Mouse (Mus musculus) liver, embryonic 14.5 days (tissue): ENCODE data around the gene Zbtb42. TPM values are rescaled to one million over a fixed set of nuclear protein-coding genes. Genes with fewer than 3 reads are reported as not detected.
A peak's percentile ranks its signal among the peaks of the same experiment; 100 is the strongest.

Experiments
- ATAC-seq: fragments of 200-750 bp; cut with Nextera tagmentation; 2 replicates; pipeline ENCODE4 v1.8.0; 2017; ENCODE audit warnings: moderate number of reproducible peaks, mild to moderate bottlenecking, moderate library complexity; ENCODE audit not compliant: insufficient read depth
- DNase-seq, 3 experiments: peaks; one replicate each; pipeline ENCODE4 v3.0.0-alpha.2; 2012 to 2013; ENCODE audit warnings: low read depth in 3 of 3, low spot score in 3 of 3
- H3K27ac ChIP-seq: fragments of 300-500 bp; sonication (generic); 2 replicates; pipeline ENCODE4 v1.5.1; 2014; ENCODE audit warnings: moderate library complexity, mild to moderate bottlenecking, control low read depth, inconsistent platforms
- H3K27me3 ChIP-seq: fragments of 300-500 bp; sonication (generic); 2 replicates; pipeline ENCODE4 v1.6.1; 2014; ENCODE audit warnings: mild to moderate bottlenecking, low read length, moderate library complexity; ENCODE audit not compliant: control insufficient read depth, insufficient read depth
- H3K36me3 ChIP-seq: fragments of 300-500 bp; sonication (generic); replicated peaks from 2 replicates; pipeline ENCODE4 v1.6.1; 2014; ENCODE audit warnings: low read depth; ENCODE audit not compliant: control insufficient read depth, insufficient read depth
- H3K4me1 ChIP-seq, 2 experiments: fragments of 200-500 bp in 1 of 2; fragments of 300-500 bp in 1 of 2; sonication (generic) in 1 of 2; replicated peaks; 2 replicates each; pipeline ENCODE4 v1.6.1; 2012 to 2014; ENCODE audit warnings: antibody characterized with exemption in 1 of 2, inconsistent platforms in 1 of 2, low read length in 1 of 2; ENCODE audit not compliant: control insufficient read depth in 2 of 2, insufficient read depth in 2 of 2
- H3K4me2 ChIP-seq: fragments of 300-500 bp; sonication (generic); 2 replicates; pipeline ENCODE4 v1.6.1; 2014; ENCODE audit warnings: low read depth, mild to moderate bottlenecking, control low read depth, moderate library complexity
- H3K4me3 ChIP-seq, 2 experiments: fragments of 200-500 bp in 1 of 2; fragments of 300-500 bp in 1 of 2; sonication (generic) in 1 of 2; 2 replicates each; pipeline ENCODE4 v1.5.1; 2012 to 2014; ENCODE audit warnings: low read depth in 2 of 2, low read length in 2 of 2, mild to moderate bottlenecking in 2 of 2, control low read depth in 1 of 2, inconsistent platforms in 1 of 2, moderate library complexity in 1 of 2; ENCODE audit not compliant: insufficient read depth in 1 of 2
- H3K9ac ChIP-seq: fragments of 300-500 bp; sonication (generic); replicated peaks from 2 replicates; pipeline ENCODE4 v1.6.1; 2014; ENCODE audit warnings: mild to moderate bottlenecking, control low read depth, moderate library complexity
- H3K9me3 ChIP-seq: fragments of 300-500 bp; sonication (generic); 2 replicates; pipeline ENCODE4 v1.6.1; 2016; ENCODE audit warnings: low read length, mixed read lengths; ENCODE audit not compliant: control insufficient read depth
- CTCF ChIP-seq: IDR thresholded peaks from 2 replicates; pipeline ENCODE4 v1.5.1; 2016; ENCODE audit warnings: antibody characterized with exemption, low read depth, control low read depth
- EP300 ChIP-seq: IDR thresholded peaks from 2 replicates; pipeline ENCODE4 v1.6.1; 2016; ENCODE audit warnings: antibody characterized with exemption, low read depth
- WGBS: fragments of 180-500 bp; shearing (Covaris S2); extraction: QIAGEN DNeasy Blood & Tissue Kit; methylation state at CpG from one replicate; pipeline ENCODE4 v1.1.7; 2014; ENCODE audit not compliant: insufficient replicate concordance; 5-methylcytosine and 5-hydroxymethylcytosine counted together
- polyA plus RNA-seq, 2 experiments: library from polyadenylated mRNA; depleted of rRNA in 1 of 2; stranded (reverse) in 1 of 2; unstranded in 1 of 2; fragments of >200 nt; fragmentation: Nextera tagmentation in 1 of 2; extraction: Ambion mirVana in 1 of 2; gene quantifications; 2 replicates each; pipeline versions ENCODE4 v1.2.1 to v1.2.3; 2012 to 2014

Zbtb42 gene
- polyA plus RNA-seq, 2 experiments, result 0.69 to 1.1 TPM

GRCm38 (mm10) chr12:112653157-112653824 lies 25.3 kb upstream of the Zbtb42 start:
- H3K27me3 ChIP-seq, result no peaks in the 10 kb centered on the region
- 55% methylated on average over 7 of the region's 7 CpGs for WGBS
- no peak overlapping the region for H3K4me3 ChIP-seq
- no peak overlapping the region for H3K27ac ChIP-seq
- TF ChIP-seq EP300 (no peak), CTCF (peak; percentile 96)
- no peaks in the 10 kb centered on the region for H3K4me1 ChIP-seq
- DNase-seq (peak; percentile 59 to 65 (median 61)), ATAC-seq (peak; percentile 57)
- H3K4me2 ChIP-seq, result no peak overlapping the region
- H3K9me3 ChIP-seq, result no peaks in the 10 kb centered on the region
- no peak overlapping the region for H3K9ac ChIP-seq
- peaks cover 30% of the 10 kb centered on the region for H3K36me3 ChIP-seq

- Histone ChIP-seq H3K4me1 (no peaks in the 10 kb centered on the region), H3K36me3 (peaks cover 36% of the 10 kb centered on the region), H3K27ac (no peak overlapping the region), H3K27me3 (no peaks in the 10 kb centered on the region), H3K4me3 (no peak overlapping the region), H3K9me3 (no peaks in the 10 kb centered on the region), H3K9ac (no peak overlapping the region), H3K4me2 (no peak overlapping the region)
- 80% methylated on average over 5 of the region's 5 CpGs for WGBS
- ATAC-seq (no peak), DNase-seq (no peak)
- TF ChIP-seq CTCF (no peak), EP300 (no peak)
Measured at GRCm38 (mm10) chr12:112654076-112654475, 24.6 kb upstream of the Zbtb42 start.

- no peak for ATAC-seq
- H3K27ac ChIP-seq, result no peak overlapping the region
- no peak for DNase-seq
- 78% methylated on average over 7 of the region's 7 CpGs for WGBS
- no peak overlapping the region for H3K4me2 ChIP-seq
- no peaks in the 10 kb centered on the region for H3K27me3 ChIP-seq
- no peaks in the 10 kb centered on the region for H3K4me1 ChIP-seq
- TF ChIP-seq CTCF (no peak), EP300 (no peak)
- H3K9ac ChIP-seq, result no peak overlapping the region
- H3K36me3 ChIP-seq, result peaks cover 31% of the 10 kb centered on the region
- H3K4me3 ChIP-seq, result no peak overlapping the region
- no peaks in the 10 kb centered on the region for H3K9me3 ChIP-seq
Measured at GRCm38 (mm10) chr12:112658619-112659018, 20.0 kb upstream of the Zbtb42 start.

GRCm38 (mm10) chr12:112659109-112659508 lies 19.5 kb upstream of the Zbtb42 start:
- H3K9me3 ChIP-seq, result no peaks in the 10 kb centered on the region
- WGBS, result 78% methylated on average over 6 of the region's 6 CpGs
- peaks cover 31% of the 10 kb centered on the region for H3K36me3 ChIP-seq
- no peak for DNase-seq
- no peak overlapping the region for H3K9ac ChIP-seq
- no peak overlapping the region for H3K4me2 ChIP-seq
- no peak for ATAC-seq
- H3K4me3 ChIP-seq, result no peak overlapping the region
- no peak overlapping the region for H3K27ac ChIP-seq
- H3K4me1 ChIP-seq, result no peaks in the 10 kb centered on the region
- H3K27me3 ChIP-seq, result no peaks in the 10 kb centered on the region
- TF ChIP-seq EP300 (no peak), CTCF (peak; percentile 71)

GRCm38 (mm10) chr12:112660576-112661326 lies 17.9 kb upstream of the Zbtb42 start:
- no peaks in the 10 kb centered on the region for H3K4me1 ChIP-seq
- WGBS, result 66% methylated on average over 5 of the region's 5 CpGs

More at GRCm38 (mm10) chr12:112660576-112661326, 17.9 kb upstream of the Zbtb42 start:
- ATAC-seq (no peak), DNase-seq (no peak)
- Histone ChIP-seq H3K4me2 (no peak overlapping the region), H3K27me3 (no peaks in the 10 kb centered on the region), H3K27ac (no peak overlapping the region), H3K4me3 (no peak overlapping the region), H3K9me3 (no peaks in the 10 kb centered on the region), H3K36me3 (peaks cover 30% of the 10 kb centered on the region), H3K9ac (no peak overlapping the region)
- TF ChIP-seq EP300 (no peak), CTCF (no peak)
